Mouse (Mus musculus): ENCODE results near the gene Xrcc6.
"Not testable (repeated sequence)": the region's sequence is repeated elsewhere in the genome, so short reads cannot be mapped to it uniquely, and the experiment has no call there.

GRCm38 (mm10) chr15:81970498-81970897 lies 17.1 kb upstream of the Xrcc6 start:
- not testable (repeated sequence) for TF ChIP-seq CTCF (IDR thresholded peaks at IDR 0.05; ENCODE audit: borderline replicate concordance, control insufficient read depth, extremely low read depth, insufficient read depth, low read length, poor library complexity); POLR2A (IDR thresholded peaks at IDR 0.05; ENCODE audit: control insufficient read depth, extremely low read depth, insufficient read depth, low read length, poor library complexity)

All from thymus, adult 2 months (tissue).